8 mouse cellular contexts compared by ENCODE assay signal in the genomic region with DNA sequence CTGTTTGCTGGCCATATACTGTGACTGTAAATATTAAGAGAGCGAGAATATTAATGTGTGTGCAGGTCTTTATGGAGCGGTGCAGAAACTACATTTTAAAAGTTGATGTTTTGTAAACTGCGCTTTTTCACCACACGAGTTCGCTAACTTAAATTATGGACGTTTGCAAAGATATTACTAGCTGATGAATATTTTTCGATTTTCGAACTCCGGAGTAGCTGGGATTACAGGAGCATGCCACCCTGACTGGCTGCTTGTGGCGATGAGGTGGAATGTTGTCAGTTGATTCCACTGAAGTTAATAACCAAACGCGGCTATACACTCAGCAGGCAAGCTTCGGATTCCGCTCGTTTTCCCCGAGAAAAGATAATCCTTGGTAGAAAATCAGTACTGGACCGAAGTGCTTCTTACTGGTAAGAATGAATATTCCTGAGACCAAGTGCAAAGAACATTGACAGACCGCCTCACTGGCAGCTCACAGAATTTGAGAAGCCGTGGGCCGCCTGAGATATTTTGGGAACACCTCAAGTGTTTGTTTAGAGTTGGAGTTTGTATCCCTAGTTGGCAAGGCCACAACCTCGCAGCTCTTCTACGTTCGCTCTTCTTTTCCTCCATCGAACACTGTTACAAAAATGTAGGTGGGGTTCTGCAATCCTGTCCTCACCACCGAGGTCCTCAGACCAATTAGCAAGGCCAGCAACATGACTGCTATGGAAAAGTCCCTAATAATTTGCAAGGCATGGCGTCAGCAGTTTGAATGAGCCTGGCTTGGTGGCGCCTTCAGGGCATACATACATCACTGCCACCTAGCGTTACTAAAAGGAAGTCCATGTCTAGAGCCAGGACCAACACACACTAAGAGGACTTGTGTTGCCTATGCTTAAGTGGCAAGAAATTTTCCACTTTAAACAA. TPM values are rescaled to one million over a fixed set of nuclear protein-coding genes. Genes with fewer than 3 reads are reported as not detected.
A peak's percentile ranks its signal among the peaks of the same experiment; 100 is the strongest.
DNase-seq lines count a peak whose midpoint lies in the region; ATAC-seq lines count a peak whose summit lies in the region.

No protein-coding gene starts in this region.

- peak; percentile 51 for DNase-seq in ovary, adult 18-20 months (ENCODE audit: low spot score)
- DNase-seq in ovary, postnatal 10 days (ENCODE audit: low spot score) = no peak
- DNase-seq in embryo, embryonic 11 days = peak; percentile 89
- DNase-seq in gastrocnemius, postnatal 25 days = peak; percentile 65
- DNase-seq in left cerebral cortex, postnatal 10 days (ENCODE audit: extremely low spot score in 1 of 2, low spot score in 2 of 2) = peak; percentile 60 to 73
- peak; percentile 33 for DNase-seq in right cerebral cortex, postnatal 25 days

- peaks cover 60% of the 10 kb centered on the region for H3K4me1 ChIP-seq in megakaryocyte, embryonic 14.5 days

- peak overlapping the region; percentile 97 for H3K4me3 ChIP-seq in megakaryocyte, embryonic 14.5 days (replicated peaks)

- H3K9me3 ChIP-seq in megakaryocyte, embryonic 14.5 days = no peaks in the 10 kb centered on the region

- H3K36me3 ChIP-seq in megakaryocyte, embryonic 14.5 days (replicated peaks; ENCODE audit: low read length) = peaks cover 12% of the 10 kb centered on the region

- H3K27me3 ChIP-seq in megakaryocyte, embryonic 14.5 days (replicated peaks) = peaks cover 4% of the 10 kb centered on the region

- intact Hi-C loops in left cerebral cortex, postnatal 10 days (cut with DNase I) = loop anchor here (2.0 kb wide), 1 partner anchor 78 kb away; no protein-coding TSS in a partner anchor

- peak; percentile 80 for ATAC-seq in inflammation-experienced regulatory T-cells, adult 6 months

RNA-seq across cellular contexts. Expression of gene Lrrk1, which starts 0.7 kb away (rescaled TPM):
- total RNA-seq in gastrocnemius, postnatal 25 days (2021) = 1 to 10 TPM; 3.2 to 3.7 TPM
- 1 to 10 TPM; 1.5 to 9.7 (median 4.7) TPM for polyA plus RNA-seq in inflammation-experienced regulatory T-cells, adult 6 months (2017; shearing (Covaris generic))
- total RNA-seq in left cerebral cortex, postnatal 10 days (2021) = 1 to 10 TPM; 3.8 to 4.2 TPM
- polyA plus RNA-seq in megakaryocyte, embryonic 14.5 days (2012; ENCODE audit: insufficient read depth, low replicate concordance) = 7.7 and 9.8 TPM in 2 replicates

RNA-seq across cellular contexts. Expression of gene Gm10974, which starts 23.2 kb away (rescaled TPM):
- total RNA-seq in gastrocnemius, postnatal 25 days (2021) = not detected
- polyA plus RNA-seq in inflammation-experienced regulatory T-cells, adult 6 months (2017; shearing (Covaris generic)) = not detected
- not detected for total RNA-seq in left cerebral cortex, postnatal 10 days (2021)
- polyA plus RNA-seq in megakaryocyte, embryonic 14.5 days (2012; ENCODE audit: insufficient read depth, low replicate concordance) = not detected in 2 replicates

RNA-seq across cellular contexts. Expression of gene Aldh1a3, which starts 38.4 kb away (rescaled TPM):
- 1 to 10 TPM; 1.8 to 2.9 TPM for total RNA-seq in gastrocnemius, postnatal 25 days (2021)
- polyA plus RNA-seq in inflammation-experienced regulatory T-cells, adult 6 months (2017; shearing (Covaris generic)) = under 1 TPM in 2 of 3 experiments, not detected in 1; 0.28 to 0.70 TPM
- total RNA-seq in left cerebral cortex, postnatal 10 days (2021) = 1 to 10 TPM; 2.4 to 5.5 TPM
- not detected in 2 replicates for polyA plus RNA-seq in megakaryocyte, embryonic 14.5 days (2012; ENCODE audit: insufficient read depth, low replicate concordance)
